In the genomic region with DNA sequence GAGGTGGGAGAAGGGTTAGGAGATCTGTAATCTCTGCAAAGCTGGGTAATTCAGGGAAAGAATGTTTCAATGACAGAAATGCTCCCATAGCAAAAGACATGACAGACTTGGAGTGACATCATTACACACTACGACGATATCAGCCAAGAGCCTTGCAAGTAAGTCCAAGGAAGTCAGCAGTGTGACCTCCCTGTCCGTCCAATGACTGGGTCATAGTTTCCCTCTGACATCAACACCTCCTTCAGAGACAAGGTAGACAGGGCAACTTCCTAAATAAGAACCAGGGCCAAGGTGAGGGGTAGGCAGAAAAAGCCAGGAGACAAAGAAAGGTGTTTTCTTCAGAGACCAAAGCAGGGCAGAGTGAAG, we compare ENCODE assay signal across 15 mouse cellular contexts.
DNase-seq lines count a peak whose midpoint lies in the region; ATAC-seq and TF ChIP-seq lines count a peak whose summit lies in the region.
"Had no signal": no experiment of that assay in that cellular context is flagged by ENCODE, and none has a peak within 500 bp of the region (broad histone marks: within the 10 kb centered on the region; RNA-seq: fewer than 3 reads in every experiment).

No protein-coding gene starts in this region.

- DNase-seq in heart, adult 2 months: no peak
- DNase-seq in heart, postnatal 25 days (ENCODE audit: low spot score): no peak
- no peak for DNase-seq in hindbrain, embryonic 10.5 days (ENCODE audit: low spot score)
- DNase-seq in midbrain, postnatal 0 days (ENCODE audit: low spot score): no peak
- no peak for DNase-seq in frontal cortex, postnatal 10 days (ENCODE audit: low spot score in 2 of 2)
- DNase-seq: right cerebral cortex, postnatal 25 days had no signal

- H3K9ac ChIP-seq in heart, adult 2 months (ENCODE audit: low read depth, low read length): no peak overlapping the region
- no peak overlapping the region for H3K9ac ChIP-seq in hindbrain, embryonic 15.5 days
- no peak overlapping the region for H3K9ac ChIP-seq in midbrain, embryonic 15.5 days
- no peak overlapping the region for H3K9ac ChIP-seq in midbrain, postnatal 0 days (replicated peaks; ENCODE audit: low read length, poor library complexity, severe bottlenecking)
- H3K9ac ChIP-seq: lung, embryonic 14.5 days; midbrain, embryonic 12.5 days had no signal

- H3K36me3 ChIP-seq in heart, adult 2 months (ENCODE audit: control insufficient read depth, insufficient read depth, low read length): no peaks in the 10 kb centered on the region
- H3K36me3 ChIP-seq in hindbrain, embryonic 15.5 days: no peaks in the 10 kb centered on the region
- no peaks in the 10 kb centered on the region for H3K36me3 ChIP-seq in hindbrain, embryonic 10.5 days
- H3K36me3 ChIP-seq in midbrain, embryonic 15.5 days (replicated peaks): no peaks in the 10 kb centered on the region
- H3K36me3 ChIP-seq in midbrain, postnatal 0 days (ENCODE audit: insufficient read depth, low read length): no peaks in the 10 kb centered on the region
- H3K36me3 ChIP-seq: limb, embryonic 10.5 days; midbrain, embryonic 12.5 days had no signal

- H3K4me2 ChIP-seq in hindbrain, embryonic 15.5 days: no peak overlapping the region
- H3K4me2 ChIP-seq in midbrain, embryonic 15.5 days: no peak overlapping the region
- no peak overlapping the region for H3K4me2 ChIP-seq in midbrain, postnatal 0 days (ENCODE audit: low read depth, low read length, poor library complexity, severe bottlenecking)
- H3K4me2 ChIP-seq: liver, embryonic 11.5 days; lung, embryonic 14.5 days; midbrain, embryonic 12.5 days had no signal

- H3K27ac ChIP-seq in heart, adult 2 months: peak overlapping the region; percentile 83; the same call in 1 of the 2 replicates
- H3K27ac ChIP-seq in hindbrain, embryonic 15.5 days (replicated peaks): no peak overlapping the region
- no peak overlapping the region for H3K27ac ChIP-seq in hindbrain, embryonic 10.5 days
- H3K27ac ChIP-seq in midbrain, embryonic 15.5 days: no peak overlapping the region
- H3K27ac ChIP-seq in midbrain, postnatal 0 days (ENCODE audit: low read depth, low read length): no peak overlapping the region
- H3K27ac ChIP-seq: left cerebral cortex, adult 2 months; limb, embryonic 10.5 days; midbrain, embryonic 12.5 days had no signal

- no peaks in the 10 kb centered on the region for H3K79me2 ChIP-seq in heart, adult 2 months (replicated peaks; ENCODE audit: control insufficient read depth, insufficient read depth, low read length)

- H3K4me3 ChIP-seq in heart, adult 2 months: no peak overlapping the region
- no peak overlapping the region for H3K4me3 ChIP-seq in hindbrain, embryonic 15.5 days
- no peak overlapping the region for H3K4me3 ChIP-seq in hindbrain, embryonic 10.5 days
- no peak overlapping the region for H3K4me3 ChIP-seq in midbrain, embryonic 15.5 days
- H3K4me3 ChIP-seq in midbrain, postnatal 0 days (ENCODE audit: low read depth, low read length): no peak overlapping the region
- H3K4me3 ChIP-seq: left cerebral cortex, adult 2 months; limb, embryonic 10.5 days; midbrain, embryonic 12.5 days had no signal

- H3K27me3 ChIP-seq in heart, adult 2 months (ENCODE audit: control insufficient read depth, insufficient read depth, low read length): no peaks in the 10 kb centered on the region
- no peaks in the 10 kb centered on the region for H3K27me3 ChIP-seq in hindbrain, embryonic 15.5 days
- H3K27me3 ChIP-seq in hindbrain, embryonic 10.5 days (ENCODE audit: insufficient read depth, poor library complexity, severe bottlenecking): no peaks in the 10 kb centered on the region
- 0 out of 2 replicates have a peak, but pooled peaks cover 4% of the 10 kb centered on the region for H3K27me3 ChIP-seq in midbrain, embryonic 15.5 days (replicated peaks)
- no peaks in the 10 kb centered on the region for H3K27me3 ChIP-seq in midbrain, postnatal 0 days (ENCODE audit: insufficient read depth, low read length)

- TF ChIP-seq POLR2A in heart, adult 2 months (IDR thresholded peaks at IDR 0.05; ENCODE audit: insufficient read depth, low read depth, low read length): no peak

- no peaks in the 10 kb centered on the region for H3K9me3 ChIP-seq in hindbrain, embryonic 15.5 days
- no peaks in the 10 kb centered on the region for H3K9me3 ChIP-seq in hindbrain, embryonic 10.5 days
- H3K9me3 ChIP-seq in midbrain, embryonic 15.5 days: no peaks in the 10 kb centered on the region
- H3K9me3 ChIP-seq in midbrain, postnatal 0 days (ENCODE audit: low read length): no peaks in the 10 kb centered on the region
- H3K9me3 ChIP-seq: limb, embryonic 10.5 days; midbrain, embryonic 12.5 days had no signal

- no peak for TF ChIP-seq CTCF in heart, adult 2 months (IDR thresholded peaks at IDR 0.05)
- TF ChIP-seq CTCF in midbrain, postnatal 0 days (IDR thresholded peaks at IDR 0.05): no peak

- TF ChIP-seq EP300 in heart, adult 2 months (IDR thresholded peaks at IDR 0.05; ENCODE audit: insufficient read depth, low read depth, low read length): no peak

- ATAC-seq in hindbrain, embryonic 15.5 days (ENCODE audit: low FRiP score, low read depth): peak; percentile 33; the same call in 1 of the 2 replicates
- ATAC-seq in midbrain, embryonic 15.5 days (replicated peaks): peak; percentile 16; the same call in 1 of the 2 replicates
- ATAC-seq in midbrain, postnatal 0 days (ENCODE audit: low FRiP score): no peak
- ATAC-seq: activated CD4-positive, CD25-positive, alpha-beta regulatory T cell, adult 4 months; Patski had no signal

- H3K4me1 ChIP-seq in heart, adult 2 months (ENCODE audit: control insufficient read depth, insufficient read depth, low read length): peaks cover 1% of the 10 kb centered on the region; the same call in 1 of the 2 replicates
- no peaks in the 10 kb centered on the region for H3K4me1 ChIP-seq in hindbrain, embryonic 15.5 days (replicated peaks)
- no peaks in the 10 kb centered on the region; the same call in 1 of the 2 replicates for H3K4me1 ChIP-seq in hindbrain, embryonic 10.5 days (replicated peaks)
- no peaks in the 10 kb centered on the region for H3K4me1 ChIP-seq in midbrain, embryonic 15.5 days
- no peaks in the 10 kb centered on the region for H3K4me1 ChIP-seq in midbrain, postnatal 0 days (ENCODE audit: insufficient read depth, low read length)
- H3K4me1 ChIP-seq: limb, embryonic 10.5 days; midbrain, embryonic 12.5 days had no signal

- intact Hi-C loops in heart, adult 2 months (cut with DNase I): loop anchor here (1.0 to 10.0 kb wide), 2 partner anchors 242 to 400 kb away; partner anchors contain the start of gene Igf2bp2
- intact Hi-C loops in heart, postnatal 25 days (cut with DNase I): loop anchor here (1.0 to 10.0 kb wide), 2 partner anchors 242 to 460 kb away; no protein-coding TSS in a partner anchor

- 28% methylated on average over 3 of the region's 3 CpGs for WGBS in heart, adult 2 months
- WGBS in hindbrain, embryonic 15.5 days: 80% methylated on average over 3 of the region's 3 CpGs
- 84% methylated on average over 3 of the region's 3 CpGs for WGBS in hindbrain, embryonic 10.5 days
- WGBS in midbrain, embryonic 15.5 days: 75% methylated on average over 3 of the region's 3 CpGs
- WGBS in midbrain, postnatal 0 days: 76% methylated on average over 3 of the region's 3 CpGs
